Mouse (Mus musculus): ENCODE results near the gene Mpp6. TPM values are rescaled to one million over a fixed set of nuclear protein-coding genes. Genes with fewer than 3 reads are reported as not detected.

Gene Mpp6
- polyA plus RNA-seq, 1 experiment from 2014 or later = 44.7 TPM

DNA sequence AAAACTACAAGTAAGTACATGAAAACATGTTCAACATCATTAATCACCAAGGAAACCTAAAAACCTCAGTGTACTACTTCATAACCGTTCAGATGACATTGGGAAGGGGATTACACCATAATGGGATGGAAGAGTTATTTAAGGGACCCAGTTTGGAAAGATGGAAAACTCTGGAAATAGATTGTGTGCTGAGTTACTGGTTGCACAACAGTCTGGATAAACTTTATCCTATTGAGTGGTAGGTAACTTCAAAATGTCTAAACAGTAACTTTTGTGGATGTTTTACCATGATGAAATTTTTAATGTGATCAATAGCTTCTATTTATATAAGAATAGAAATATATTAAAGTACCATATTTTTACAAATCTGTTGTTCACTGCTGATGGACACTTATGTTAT lies 82.1 kb downstream of the Mpp6 start:
- TF ChIP-seq CTCF (IDR thresholded peaks at IDR 0.05) = no peak
- ATAC-seq (no peak), DNase-seq (ENCODE audit: low read depth, low spot score) (no peak)
- ChIA-PET POLR2A (no interaction called here), CTCF (no interaction called here)
- H3K27me3 ChIP-seq = no peaks in the 10 kb centered on the region
- in situ Hi-C loops (cut with MboI; ENCODE audit: low pct_unique_long_range_greater_than_20kb) = no loop called here

DNA sequence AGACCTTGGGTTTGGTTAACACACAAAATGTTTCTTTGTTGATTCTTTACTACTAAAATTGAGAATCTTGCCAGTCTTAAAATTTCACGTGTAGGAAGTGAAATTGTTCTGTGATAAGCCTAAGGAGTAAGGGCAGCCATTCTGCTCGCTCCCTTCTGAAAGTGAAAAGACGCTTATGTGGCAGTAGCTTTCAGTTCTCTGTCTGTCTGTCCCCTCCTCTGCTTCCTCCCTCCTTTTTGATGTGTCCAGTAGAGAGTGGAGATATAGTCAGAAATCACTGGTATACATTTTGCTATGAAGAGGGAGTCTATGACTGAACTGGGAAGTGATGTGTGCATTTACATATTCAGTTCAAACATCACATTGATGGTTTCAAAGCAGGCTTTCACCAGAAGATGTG lies 82.8 kb downstream of the Mpp6 start:
- no peak for DNase-seq (ENCODE audit: low read depth, low spot score)
- in situ Hi-C loops (cut with MboI; ENCODE audit: low pct_unique_long_range_greater_than_20kb) = no loop called here

DNA sequence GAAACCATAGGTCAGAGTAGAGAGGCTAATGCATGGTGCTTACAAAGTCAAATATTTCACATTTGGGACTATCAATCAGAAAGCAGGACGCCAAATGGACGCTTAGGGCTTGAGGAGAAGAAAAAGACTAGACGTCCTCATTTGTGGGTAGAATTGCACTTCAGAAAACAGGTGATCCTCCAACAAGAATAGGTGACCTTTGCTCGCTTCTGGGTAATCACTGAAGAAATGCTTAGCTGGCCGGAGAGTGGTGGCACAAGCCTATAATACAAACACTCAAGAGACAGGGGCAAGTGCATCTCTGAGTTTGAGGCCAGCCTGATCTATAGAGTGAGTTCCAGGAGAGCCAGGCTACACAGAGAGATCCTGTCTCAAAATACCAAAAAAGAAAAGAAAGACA lies 83.8 kb downstream of the Mpp6 start:
- no peaks in the 10 kb centered on the region for H3K27me3 ChIP-seq
- ATAC-seq (no peak), DNase-seq (ENCODE audit: low read depth, low spot score) (no peak)
- TF ChIP-seq CTCF (IDR thresholded peaks at IDR 0.05) = no peak
- in situ Hi-C loops (cut with MboI; ENCODE audit: low pct_unique_long_range_greater_than_20kb) = no loop called here
- CTCF ChIA-PET = no interaction called here
- POLR2A ChIA-PET = no interaction called here

More for the DNA sequence above, 82.8 kb downstream of the Mpp6 start:
- H3K27me3 ChIP-seq = no peaks in the 10 kb centered on the region
- no peak for ATAC-seq
- ChIA-PET CTCF (no interaction called here), POLR2A (no interaction called here)
- TF ChIP-seq CTCF (IDR thresholded peaks at IDR 0.05) = no peak

DNA sequence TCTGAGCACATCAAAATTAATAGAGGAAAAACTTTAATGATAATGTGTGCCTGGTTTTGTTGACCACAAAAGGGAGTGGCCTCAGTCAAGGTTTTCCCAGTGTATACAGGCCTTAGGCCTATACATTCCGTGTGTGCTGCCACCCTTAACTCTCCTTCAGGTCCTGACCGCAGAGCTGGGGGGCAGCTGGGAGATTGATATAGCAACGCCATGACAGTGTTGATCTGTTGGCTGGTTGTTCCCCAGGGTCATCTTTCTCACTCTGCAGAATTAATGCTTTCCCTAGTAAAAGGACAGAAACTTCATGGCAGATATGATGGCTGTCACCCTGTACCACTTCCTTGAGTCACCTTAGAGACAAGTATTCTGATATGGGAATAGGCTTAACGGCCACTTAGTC lies 94.3 kb downstream of the Mpp6 start:
- in situ Hi-C loops (cut with MboI; ENCODE audit: low pct_unique_long_range_greater_than_20kb) = no loop called here
- no peak for ATAC-seq
- ChIA-PET CTCF (no interaction called here), POLR2A (interaction anchor here (1.2 kb wide), 1 partner anchor 11 kb away, joined by 3 read pairs; no protein-coding TSS in a partner anchor)
- no peak for DNase-seq (ENCODE audit: low read depth, low spot score)
- no peak for TF ChIP-seq CTCF (IDR thresholded peaks at IDR 0.05)
- no peaks in the 10 kb centered on the region for H3K27me3 ChIP-seq

DNA sequence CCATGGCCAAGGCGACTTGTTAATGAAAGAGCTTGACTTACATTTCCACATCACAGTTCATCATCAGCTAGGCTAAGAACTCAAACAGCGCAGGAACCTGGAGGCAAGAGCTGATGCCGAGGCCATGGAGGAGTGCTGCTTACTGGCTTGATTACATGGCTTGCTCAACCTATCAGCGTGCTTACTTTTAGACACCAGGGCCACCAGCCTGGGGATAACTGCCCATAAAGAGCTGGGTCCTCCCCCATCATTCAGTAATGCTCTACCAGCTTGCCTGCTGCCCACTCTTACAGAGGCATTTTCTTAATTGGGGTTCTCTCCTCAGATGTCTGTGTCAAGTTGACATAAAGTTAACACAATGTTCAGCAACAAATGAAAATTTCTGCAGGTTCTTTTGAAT lies 95.1 kb downstream of the Mpp6 start:
- in situ Hi-C loops (cut with MboI; ENCODE audit: low pct_unique_long_range_greater_than_20kb) = no loop called here
- no peak for TF ChIP-seq CTCF (IDR thresholded peaks at IDR 0.05)

DNA sequence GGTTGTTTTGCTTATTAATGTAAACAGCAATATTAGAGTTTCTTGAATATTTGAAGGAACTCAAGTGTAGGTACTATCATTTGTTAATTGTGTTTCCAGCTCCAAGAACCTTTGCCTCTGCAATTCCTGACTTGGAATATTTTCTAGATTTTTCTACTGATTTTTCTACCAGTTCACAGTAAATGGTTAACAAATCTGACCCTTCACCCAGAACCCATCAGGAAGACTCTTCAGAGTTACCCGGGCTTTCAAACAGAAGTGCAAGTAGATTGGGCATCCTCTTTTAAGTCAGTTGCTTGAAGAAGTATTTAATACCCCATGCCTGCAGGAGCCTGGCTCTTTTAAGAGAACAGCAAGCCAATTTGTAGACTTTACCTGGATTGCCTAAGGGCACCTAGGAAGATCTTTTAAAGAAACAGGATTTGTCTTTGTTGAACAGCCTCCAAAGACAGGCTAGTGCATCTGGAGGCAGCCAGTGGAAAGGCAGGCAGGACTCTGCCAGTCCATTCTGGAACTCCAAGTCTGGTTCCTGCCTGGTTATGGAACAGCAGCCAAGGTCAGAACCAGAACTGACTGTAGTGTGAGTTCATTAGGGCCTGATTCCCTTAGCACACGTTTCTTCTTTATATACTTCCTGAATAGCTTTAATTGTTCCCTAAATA lies 104.8 kb downstream of the Mpp6 start:
- ChIA-PET CTCF (interaction anchor here (1.8 to 1.9 kb wide), 2 partner anchors 9 to 15 kb away, joined by 5 read pairs; no protein-coding TSS in a partner anchor), POLR2A (interaction anchor here (1.1 kb wide), 1 partner anchor 10 kb away, joined by 3 read pairs; no protein-coding TSS in a partner anchor)
- TF ChIP-seq CTCF (IDR thresholded peaks at IDR 0.05) = no peak
- DNase-seq (ENCODE audit: low read depth, low spot score) (no peak), ATAC-seq (no peak)
- H3K27me3 ChIP-seq = no peaks in the 10 kb centered on the region
- in situ Hi-C loops (cut with MboI; ENCODE audit: low pct_unique_long_range_greater_than_20kb) = no loop called here

More for the DNA sequence above, 95.1 kb downstream of the Mpp6 start:
- ATAC-seq (no peak), DNase-seq (ENCODE audit: low read depth, low spot score) (no peak)
- no peaks in the 10 kb centered on the region for H3K27me3 ChIP-seq
- ChIA-PET CTCF (interaction anchor here (1.0 kb wide), 1 partner anchor 39 kb away, joined by 4 read pairs; no protein-coding TSS in a partner anchor), POLR2A (interaction anchor here (1.2 kb wide), 1 partner anchor 10 kb away, joined by 3 read pairs; no protein-coding TSS in a partner anchor)

DNA sequence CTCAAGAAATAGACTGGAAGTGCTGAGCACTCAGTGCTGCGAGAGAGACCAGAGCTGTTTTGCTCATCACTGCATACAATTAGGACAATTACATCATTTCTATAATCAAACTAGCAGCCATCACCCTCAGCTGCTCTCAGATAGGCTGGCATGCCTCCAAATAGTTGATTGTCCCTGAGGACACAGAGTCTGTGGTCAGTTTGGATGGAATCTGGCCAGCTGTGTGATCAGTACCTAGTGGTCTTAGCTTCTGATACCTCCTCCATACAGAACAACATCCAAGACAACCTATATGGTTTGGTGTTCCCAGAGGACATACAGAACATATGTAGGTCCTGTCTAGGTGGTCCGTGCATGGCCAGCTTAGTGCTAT lies 105.3 kb downstream of the Mpp6 start:
- CTCF ChIA-PET = interaction anchor here (1.0 to 1.9 kb wide), 5 partner anchors 8 to 315 kb away, joined by 3 to 5 read pairs (median 3); no protein-coding TSS in a partner anchor
- H3K27me3 ChIP-seq = no peaks in the 10 kb centered on the region
- no peak for TF ChIP-seq CTCF (IDR thresholded peaks at IDR 0.05)
- in situ Hi-C loops (cut with MboI; ENCODE audit: low pct_unique_long_range_greater_than_20kb) = no loop called here
- ATAC-seq (no peak), DNase-seq (ENCODE audit: low read depth, low spot score) (no peak)
- POLR2A ChIA-PET = interaction anchor here (1.1 kb wide), 1 partner anchor 11 kb away, joined by 3 read pairs; no protein-coding TSS in a partner anchor

DNA sequence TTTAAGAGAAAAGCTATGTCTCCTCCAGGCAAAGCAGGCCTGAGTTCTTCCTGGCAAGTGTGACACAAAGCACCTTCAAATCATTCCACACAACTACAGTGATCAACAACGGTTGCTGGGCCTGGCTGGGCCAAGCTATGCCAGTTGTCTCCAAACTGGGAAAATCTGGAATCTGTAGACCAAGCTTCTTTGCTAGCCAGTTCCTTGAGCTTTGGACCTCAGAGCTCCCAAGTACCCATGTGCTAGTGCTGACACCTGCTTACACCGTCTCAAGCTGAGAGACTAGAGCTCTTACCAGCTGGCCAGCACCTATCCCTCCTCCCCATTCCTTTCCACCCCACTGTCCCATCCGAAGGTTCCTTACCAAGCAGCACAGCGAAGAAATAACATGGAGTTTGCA lies 105.9 kb downstream of the Mpp6 start:
- in situ Hi-C loops (cut with MboI; ENCODE audit: low pct_unique_long_range_greater_than_20kb) = no loop called here
- no peak for ATAC-seq
- CTCF ChIA-PET = interaction anchor here (1.0 to 1.6 kb wide), 3 partner anchors 29 to 315 kb away, joined by 3 read pairs; no protein-coding TSS in a partner anchor

DNA sequence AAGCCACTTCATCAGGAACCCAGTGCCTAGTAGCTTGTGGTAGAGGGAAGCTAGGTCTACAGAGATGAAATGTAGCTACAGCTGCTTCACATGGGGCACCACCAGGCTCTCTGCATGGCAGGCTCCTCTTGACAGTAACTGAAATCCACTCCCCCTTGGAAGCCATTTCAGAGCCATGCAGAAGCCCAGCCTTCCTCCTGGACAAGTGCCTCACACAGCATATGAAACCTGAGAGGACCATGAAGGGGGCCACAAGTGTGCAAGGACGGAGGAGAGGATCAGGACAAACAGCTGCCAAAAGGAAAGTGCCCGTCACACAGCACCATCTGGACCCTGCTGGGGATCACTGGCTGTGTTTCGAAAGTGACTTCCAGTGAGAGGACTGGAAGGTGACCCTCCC lies 108.6 kb downstream of the Mpp6 start:
- no peak for ATAC-seq
- no peak for DNase-seq (ENCODE audit: low read depth, low spot score)
- POLR2A ChIA-PET = no interaction called here
- no peaks in the 10 kb centered on the region for H3K27me3 ChIP-seq
- no peak for TF ChIP-seq CTCF (IDR thresholded peaks at IDR 0.05)
- CTCF ChIA-PET = no interaction called here
- in situ Hi-C loops (cut with MboI; ENCODE audit: low pct_unique_long_range_greater_than_20kb) = no loop called here

More for the DNA sequence above, 105.9 kb downstream of the Mpp6 start:
- POLR2A ChIA-PET = no interaction called here
- H3K27me3 ChIP-seq = no peaks in the 10 kb centered on the region
- no peak for TF ChIP-seq CTCF (IDR thresholded peaks at IDR 0.05)
- DNase-seq (ENCODE audit: low read depth, low spot score) = no peak

DNA sequence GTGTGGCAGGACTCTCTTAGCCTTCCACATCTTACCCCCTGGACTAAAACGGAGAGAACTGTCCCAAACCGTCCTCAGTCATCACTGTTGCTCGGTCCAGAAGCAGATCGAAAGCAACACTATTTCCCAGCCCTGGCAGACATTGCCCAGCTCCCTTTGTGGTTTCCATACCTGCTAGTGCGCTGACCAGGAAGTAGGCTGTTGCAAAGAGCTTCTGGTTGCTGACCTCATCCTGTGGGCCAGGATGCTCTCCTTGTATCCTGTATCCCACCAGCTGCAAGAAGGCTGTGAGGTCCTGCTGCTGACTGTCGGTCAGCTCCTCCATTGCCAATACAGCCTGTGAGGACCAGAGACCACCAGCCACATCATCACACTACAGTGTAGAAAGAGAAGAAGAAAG lies 109.0 kb downstream of the Mpp6 start:
- POLR2A ChIA-PET = no interaction called here
- no peak for TF ChIP-seq CTCF (IDR thresholded peaks at IDR 0.05)
- in situ Hi-C loops (cut with MboI; ENCODE audit: low pct_unique_long_range_greater_than_20kb) = no loop called here
- H3K27me3 ChIP-seq = no peaks in the 10 kb centered on the region
- CTCF ChIA-PET = no interaction called here
- ATAC-seq (no peak), DNase-seq (ENCODE audit: low read depth, low spot score) (no peak)

DNA sequence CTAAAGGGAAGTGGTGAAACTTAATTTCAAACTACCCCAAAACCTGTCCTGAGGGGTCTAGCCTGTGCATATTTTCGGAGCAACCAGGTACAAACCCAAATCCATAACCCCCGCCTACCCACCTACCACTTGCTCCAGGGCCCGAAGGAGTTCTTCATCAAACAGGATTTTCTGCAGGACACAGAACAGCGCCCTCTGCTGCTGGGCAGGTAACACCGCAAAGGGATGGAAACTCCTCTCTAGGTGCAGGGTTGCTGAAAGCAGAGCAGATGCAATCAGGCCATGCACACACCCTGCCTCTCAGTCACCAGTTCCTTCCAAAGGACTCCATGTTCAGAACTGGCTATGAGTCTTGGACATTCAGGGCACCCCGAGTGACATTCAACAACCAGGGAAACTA lies 110.8 kb downstream of the Mpp6 start:
- DNase-seq (ENCODE audit: low read depth, low spot score) = no peak
- POLR2A ChIA-PET = interaction anchor here (0.6 kb wide), 1 partner anchor 19 kb away, joined by 3 read pairs; no protein-coding TSS in a partner anchor
- no peak for TF ChIP-seq CTCF (IDR thresholded peaks at IDR 0.05)

More for the DNA sequence above, 110.8 kb downstream of the Mpp6 start:
- no peaks in the 10 kb centered on the region for H3K27me3 ChIP-seq
- CTCF ChIA-PET = interaction anchor here (0.6 to 1.0 kb wide), 4 partner anchors 9 to 108 kb away, joined by 3 to 4 read pairs (median 4); no protein-coding TSS in a partner anchor
- no peak for ATAC-seq
- in situ Hi-C loops (cut with MboI; ENCODE audit: low pct_unique_long_range_greater_than_20kb) = no loop called here
